Mouse (Mus musculus): ENCODE measurements around the gene Serpinb5. TPM values are rescaled to one million over a fixed set of nuclear protein-coding genes. Genes with fewer than 3 reads are reported as not detected.

Serpinb5 gene
- total and polyA plus RNA-seq, 3 experiments, result not detected

DNA sequence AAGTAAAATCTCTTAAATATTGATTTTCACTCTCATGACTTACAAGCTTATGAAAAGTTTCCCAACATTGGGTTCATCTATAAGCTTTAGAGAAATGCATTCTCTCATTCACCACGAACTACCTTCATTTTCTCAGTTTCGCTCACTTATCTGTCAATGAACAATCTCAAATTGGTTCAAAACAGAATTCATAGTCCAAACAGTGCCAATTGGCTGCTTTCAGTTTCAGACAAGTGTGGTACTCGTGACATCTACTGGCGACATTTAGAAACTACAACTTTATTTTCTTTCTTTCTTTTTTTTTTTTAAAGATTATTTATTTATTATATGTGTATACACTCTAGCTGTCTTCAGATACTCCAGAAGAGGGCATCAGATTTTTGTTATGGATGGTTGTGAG is 42.6 kb upstream of the Serpinb5 start (continued):
- TF ChIP-seq ETS1 (conservative IDR thresholded peaks at IDR 0.05; ENCODE audit: low read depth, low read length), result no peak
- TF ChIP-seq MXI1 (IDR thresholded peaks at IDR 0.05; ENCODE audit: low read depth, low read length), result no peak
- peak; percentile 18 to 78; a peak in 2 of 4 replicates for TF ChIP-seq CTCF (conservative IDR thresholded peaks at IDR 0.05 in 1 of 2, IDR thresholded peaks at IDR 0.05 in 1 of 2; ENCODE audit: low read depth in 2 of 2, low read length in 2 of 2)
- no peak for TF ChIP-seq ZMIZ1 (IDR thresholded peaks at IDR 0.05; ENCODE audit: low read depth, low read length)
- TF ChIP-seq RCOR1 (conservative IDR thresholded peaks at IDR 0.05; ENCODE audit: low read depth, low read length), result no peak
- peak; percentile 46; the same call in 1 of the 2 replicates for TF ChIP-seq JUND (conservative IDR thresholded peaks at IDR 0.05; ENCODE audit: low read depth, low read length)

DNA sequence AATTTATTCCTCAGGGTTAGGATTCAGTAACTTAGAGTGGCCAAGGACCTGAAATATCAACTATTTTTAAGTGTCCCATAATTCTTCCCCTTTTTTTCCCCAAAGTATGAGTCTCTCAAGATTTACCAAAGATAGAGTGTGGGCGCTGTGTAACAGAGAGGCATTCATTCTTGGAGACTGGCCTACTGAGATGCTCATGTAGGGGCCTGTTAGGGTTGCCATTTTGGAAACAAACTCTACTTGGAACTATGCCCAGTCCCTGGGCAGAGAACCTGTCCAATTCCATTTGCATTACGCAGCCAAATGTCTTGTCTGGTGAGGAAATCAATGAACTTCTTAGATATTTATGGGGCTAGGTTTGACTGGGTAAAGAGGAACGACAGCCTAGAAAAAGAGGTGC is 38.7 kb upstream of the Serpinb5 start:
- Histone ChIP-seq H3K9ac (ENCODE audit: insufficient read depth, low read depth) (no peak overlapping the region), H3K9me3 (replicated peaks; ENCODE audit: low read length) (no peaks in the 10 kb centered on the region), H3K36me3 (replicated peaks in 1 of 2; ENCODE audit: control insufficient read depth in 1 of 2, insufficient read depth in 1 of 2, low read length in 1 of 2) (no peaks in the 10 kb centered on the region), H3K27ac (ENCODE audit: insufficient read depth, low read depth) (no peak overlapping the region), H3K79me2 (replicated peaks; ENCODE audit: control insufficient read depth, extremely low read depth, insufficient read depth, poor library complexity, severe bottlenecking) (no peaks in the 10 kb centered on the region), H3K27me3 (replicated peaks) (peaks cover 2% of the 10 kb centered on the region), H3K4me1 (ENCODE audit: control insufficient read depth in 1 of 2, insufficient read depth in 2 of 2) (peaks cover 0 to 12% of the 10 kb centered on the region in 2 experiments; a peak in 2 of 4 replicates), H3K4me3 (replicated peaks in 1 of 3; ENCODE audit: low read depth in 2 of 3, low read length in 2 of 3, poor library complexity in 1 of 3) (no peak overlapping the region), H3K4me2 (ENCODE audit: insufficient read depth, low read depth, poor library complexity, severe bottlenecking) (no peak overlapping the region; the same call in 1 of the 2 replicates)
- TF ChIP-seq MXI1 (IDR thresholded peaks at IDR 0.05; ENCODE audit: low read depth, low read length) (no peak), ZNF384 (IDR thresholded peaks at IDR 0.05; ENCODE audit: low read depth, low read length) (no peak), MYC (IDR thresholded peaks at IDR 0.05; ENCODE audit: low read depth, low read length) (no peak), USF2 (conservative IDR thresholded peaks at IDR 0.05; ENCODE audit: low read depth, low read length) (no peak), ZC3H11A (IDR thresholded peaks at IDR 0.05; ENCODE audit: low read depth, low read length) (no peak), MAX (IDR thresholded peaks at IDR 0.05; ENCODE audit: low read length) (no peak), CTCF (conservative IDR thresholded peaks at IDR 0.05 in 1 of 2, IDR thresholded peaks at IDR 0.05 in 1 of 2; ENCODE audit: low read depth in 2 of 2, low read length in 2 of 2) (no peak), CHD2 (IDR thresholded peaks at IDR 0.05; ENCODE audit: low read length) (no peak), RAD21 (IDR thresholded peaks at IDR 0.05; ENCODE audit: low read depth, low read length) (no peak), POLR2AphosphoS2 (IDR thresholded peaks at IDR 0.05; ENCODE audit: low read depth, low read length) (no peak), JUN (IDR thresholded peaks at IDR 0.05; ENCODE audit: insufficient read depth, low read depth, low read length) (no peak), RCOR1 (conservative IDR thresholded peaks at IDR 0.05; ENCODE audit: low read depth, low read length) (no peak), NRF1 (IDR thresholded peaks at IDR 0.05; ENCODE audit: low read depth, low read length) (no peak)
- dilution Hi-C loops (cut with MboI; ENCODE audit: extremely low pct_ligation_motif_present, extremely low pct_unique_long_range_greater_than_20kb, low sequenced_read_pairs), result no loop called here
- in situ Hi-C loops (cut with MboI; ENCODE audit: low pct_ligation_motif_present, low pct_unique_long_range_greater_than_20kb, low sequenced_read_pairs), result no loop called here
- no peak for DNase-seq (ENCODE audit: extremely low read depth)

DNA sequence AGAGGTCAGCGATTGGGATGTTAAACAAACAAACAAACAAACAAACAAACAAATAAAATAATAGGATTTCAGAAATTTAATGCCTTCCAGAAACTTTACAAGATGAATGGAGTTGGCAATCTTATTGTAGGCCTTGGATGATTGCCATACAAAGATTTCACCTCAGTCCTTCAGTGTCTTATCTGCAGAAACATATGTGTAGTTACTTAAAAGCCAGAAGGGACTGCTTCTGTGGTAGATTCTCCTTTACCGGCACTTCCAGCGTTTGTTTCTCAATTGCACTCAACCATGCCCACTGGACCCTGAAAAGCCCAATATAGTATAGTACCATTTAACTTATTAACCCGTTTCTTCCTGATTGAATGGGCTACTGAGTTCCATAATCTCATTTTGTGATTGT is 32.2 kb upstream of the Serpinb5 start:
- Histone ChIP-seq H3K79me2 (replicated peaks; ENCODE audit: control insufficient read depth, extremely low read depth, insufficient read depth, poor library complexity, severe bottlenecking) (no peaks in the 10 kb centered on the region), H3K27ac (ENCODE audit: insufficient read depth, low read depth) (no peak overlapping the region), H3K9me3 (replicated peaks; ENCODE audit: low read length) (no peaks in the 10 kb centered on the region), H3K9ac (ENCODE audit: insufficient read depth, low read depth) (no peak overlapping the region), H3K4me1 (ENCODE audit: control insufficient read depth in 1 of 2, insufficient read depth in 2 of 2) (no peaks in the 10 kb centered on the region), H3K4me3 (replicated peaks in 1 of 3; ENCODE audit: low read depth in 2 of 3, low read length in 2 of 3, poor library complexity in 1 of 3) (no peak overlapping the region), H3K27me3 (replicated peaks) (peaks cover 10% of the 10 kb centered on the region), H3K36me3 (replicated peaks in 1 of 2; ENCODE audit: control insufficient read depth in 1 of 2, insufficient read depth in 1 of 2, low read length in 1 of 2) (no peaks in the 10 kb centered on the region), H3K4me2 (ENCODE audit: insufficient read depth, low read depth, poor library complexity, severe bottlenecking) (no peak overlapping the region)
- DNase-seq (ENCODE audit: extremely low read depth), result no peak
- TF ChIP-seq E2F4 (IDR thresholded peaks at IDR 0.05; ENCODE audit: insufficient replicate concordance, low read depth, low read length) (no peak), ZKSCAN1 (IDR thresholded peaks at IDR 0.05; ENCODE audit: borderline replicate concordance, low read depth, low read length) (no peak), MYC (IDR thresholded peaks at IDR 0.05; ENCODE audit: low read depth, low read length) (no peak), EP300 (IDR thresholded peaks at IDR 0.05; ENCODE audit: low read length) (no peak), USF2 (conservative IDR thresholded peaks at IDR 0.05; ENCODE audit: low read depth, low read length) (no peak), NELFE (IDR thresholded peaks at IDR 0.05; ENCODE audit: low read depth, low read length) (no peak), MXI1 (IDR thresholded peaks at IDR 0.05; ENCODE audit: low read depth, low read length) (no peak), UBTF (IDR thresholded peaks at IDR 0.05; ENCODE audit: low read depth, low read length) (no peak), KAT2A (IDR thresholded peaks at IDR 0.05; ENCODE audit: insufficient replicate concordance, low read length) (no peak), ZC3H11A (IDR thresholded peaks at IDR 0.05; ENCODE audit: low read depth, low read length) (no peak), POLR2AphosphoS2 (IDR thresholded peaks at IDR 0.05; ENCODE audit: low read depth, low read length) (no peak), TCF12 (IDR thresholded peaks at IDR 0.05; ENCODE audit: low read depth, low read length) (no peak), HCFC1 (IDR thresholded peaks at IDR 0.05; ENCODE audit: low read depth, low read length) (no peak)
- in situ Hi-C loops (cut with MboI; ENCODE audit: low pct_ligation_motif_present, low pct_unique_long_range_greater_than_20kb, low sequenced_read_pairs) (no loop called here), dilution Hi-C loops (cut with MboI; ENCODE audit: extremely low pct_ligation_motif_present, extremely low pct_unique_long_range_greater_than_20kb, low sequenced_read_pairs) (no loop called here)

Data from CH12.LX (cell line).